Mouse (Mus musculus): ENCODE measurements around the gene Piezo1. TPM values are rescaled to one million over a fixed set of nuclear protein-coding genes. Genes with fewer than 3 reads are reported as not detected.

Piezo1 gene
- polyA plus RNA-seq, 1 experiment from 2014 or later = 16.3 TPM

GRCm38 (mm10) chr8:122531312-122531711 lies 19.8 kb downstream of the Piezo1 start:
- H3K9ac ChIP-seq = no peak overlapping the region

GRCm38 (mm10) chr8:122529159-122529558 lies 22.0 kb downstream of the Piezo1 start:
- 84% methylated on average over 4 of the region's 4 CpGs for WGBS
- peaks cover 29% of the 10 kb centered on the region for H3K4me1 ChIP-seq
- H3K27me3 ChIP-seq (replicated peaks) = no peaks in the 10 kb centered on the region
- H3K4me3 ChIP-seq (replicated peaks) = no peak overlapping the region
- H3K27ac ChIP-seq = no peak overlapping the region
- ATAC-seq (ENCODE audit: insufficient read depth, low FRiP score, low read depth) = no peak
- H3K36me3 ChIP-seq = no peaks in the 10 kb centered on the region
- H3K4me2 ChIP-seq = no peak overlapping the region
- no peaks in the 10 kb centered on the region for H3K9me3 ChIP-seq
- H3K9ac ChIP-seq = no peak overlapping the region

More at GRCm38 (mm10) chr8:122531312-122531711, 19.8 kb downstream of the Piezo1 start:
- no peak for ATAC-seq (ENCODE audit: insufficient read depth, low FRiP score, low read depth)
- WGBS = 76% methylated on average over 8 of the region's 8 CpGs
- Histone ChIP-seq H3K4me2 (no peak overlapping the region), H3K4me3 (replicated peaks) (no peak overlapping the region), H3K27me3 (replicated peaks) (no peaks in the 10 kb centered on the region), H3K36me3 (no peaks in the 10 kb centered on the region), H3K9me3 (no peaks in the 10 kb centered on the region), H3K27ac (no peak overlapping the region; the same call in 1 of the 2 replicates), H3K4me1 (peaks cover 12% of the 10 kb centered on the region; the same call in 1 of the 2 replicates)

DNA sequence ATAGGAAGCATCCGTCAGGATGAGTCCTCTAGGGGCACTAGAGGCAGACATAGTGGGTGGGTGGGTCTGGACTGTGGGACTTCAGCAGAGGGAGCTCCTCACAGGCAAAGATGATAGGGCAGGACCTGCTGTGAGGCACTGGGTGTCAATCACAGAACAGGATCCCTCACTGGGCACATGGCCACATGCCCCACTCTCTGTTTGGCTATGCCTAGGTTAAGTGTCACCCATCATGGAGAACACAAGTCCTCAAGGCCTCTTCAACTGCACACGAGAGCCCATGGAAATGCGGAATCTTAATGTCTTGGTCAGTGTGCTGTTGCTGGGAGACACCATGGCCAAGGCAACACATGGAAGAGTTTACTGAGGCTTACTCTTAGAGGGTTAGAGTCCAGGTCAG lies 23.2 kb downstream of the Piezo1 start:
- Histone ChIP-seq H3K9ac (no peak overlapping the region), H3K27me3 (replicated peaks) (no peaks in the 10 kb centered on the region), H3K36me3 (no peaks in the 10 kb centered on the region), H3K4me2 (no peak overlapping the region), H3K4me1 (peaks cover 42% of the 10 kb centered on the region), H3K9me3 (no peaks in the 10 kb centered on the region), H3K4me3 (replicated peaks) (no peak overlapping the region), H3K27ac (no peak overlapping the region)
- ATAC-seq (ENCODE audit: insufficient read depth, low FRiP score, low read depth) = no peak
- WGBS = 90% methylated on average over 3 of the region's 3 CpGs

DNA sequence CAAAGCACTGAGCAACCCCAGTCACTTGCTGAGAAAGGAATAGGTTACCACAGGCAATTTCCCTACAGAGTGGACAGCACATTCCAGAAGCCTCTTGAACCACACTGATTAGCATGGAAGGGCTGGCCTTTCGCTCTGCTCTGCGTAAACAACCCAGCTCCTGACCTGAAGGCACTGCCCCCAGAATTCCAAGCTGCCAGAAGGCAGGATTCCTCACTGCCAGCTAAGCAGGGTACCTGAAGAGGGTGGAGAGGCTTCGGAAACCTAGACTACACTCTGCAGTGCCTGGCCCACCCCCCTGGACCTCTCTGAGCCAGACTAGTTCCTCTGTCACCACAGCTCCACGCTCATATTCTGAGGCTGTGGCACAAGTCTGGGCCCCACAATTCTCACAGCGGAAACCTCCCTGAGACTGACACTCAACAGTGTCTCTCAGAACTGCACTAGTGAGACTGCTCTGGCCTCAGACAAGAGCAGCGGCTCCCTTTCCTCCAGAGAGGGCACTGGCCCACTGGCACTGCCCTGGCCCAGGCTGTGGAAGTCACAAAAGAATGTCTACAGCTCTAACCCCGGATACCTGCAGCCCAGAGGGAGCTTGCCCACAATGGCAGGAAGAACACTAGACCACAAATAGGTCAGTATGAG lies 24.5 kb downstream of the Piezo1 start:
- peak; percentile 8; the same call in 1 of the 2 replicates for ATAC-seq (ENCODE audit: insufficient read depth, low FRiP score, low read depth)
- H3K36me3 ChIP-seq = no peaks in the 10 kb centered on the region
- H3K9ac ChIP-seq = no peak overlapping the region
- no peak overlapping the region for H3K4me2 ChIP-seq
- H3K27me3 ChIP-seq (replicated peaks) = no peaks in the 10 kb centered on the region
- H3K27ac ChIP-seq = peak overlapping the region; percentile 57
- no peak overlapping the region for H3K4me3 ChIP-seq (replicated peaks)
- H3K9me3 ChIP-seq = no peaks in the 10 kb centered on the region
- WGBS = 47% methylated on average over 7 of the region's 7 CpGs
- H3K4me1 ChIP-seq = peaks cover 46% of the 10 kb centered on the region

GRCm38 (mm10) chr8:122526084-122526483 lies 25.0 kb downstream of the Piezo1 start:
- no peak for ATAC-seq (ENCODE audit: insufficient read depth, low FRiP score, low read depth)
- H3K4me1 ChIP-seq = peaks cover 46% of the 10 kb centered on the region
- H3K27me3 ChIP-seq (replicated peaks) = no peaks in the 10 kb centered on the region
- H3K36me3 ChIP-seq = no peaks in the 10 kb centered on the region
- H3K9me3 ChIP-seq = no peaks in the 10 kb centered on the region
- H3K4me3 ChIP-seq (replicated peaks) = no peak overlapping the region
- 61% methylated on average over 3 of the region's 3 CpGs for WGBS
- no peak overlapping the region for H3K9ac ChIP-seq
- no peak overlapping the region; the same call in 1 of the 2 replicates for H3K27ac ChIP-seq
- no peak overlapping the region for H3K4me2 ChIP-seq

DNA sequence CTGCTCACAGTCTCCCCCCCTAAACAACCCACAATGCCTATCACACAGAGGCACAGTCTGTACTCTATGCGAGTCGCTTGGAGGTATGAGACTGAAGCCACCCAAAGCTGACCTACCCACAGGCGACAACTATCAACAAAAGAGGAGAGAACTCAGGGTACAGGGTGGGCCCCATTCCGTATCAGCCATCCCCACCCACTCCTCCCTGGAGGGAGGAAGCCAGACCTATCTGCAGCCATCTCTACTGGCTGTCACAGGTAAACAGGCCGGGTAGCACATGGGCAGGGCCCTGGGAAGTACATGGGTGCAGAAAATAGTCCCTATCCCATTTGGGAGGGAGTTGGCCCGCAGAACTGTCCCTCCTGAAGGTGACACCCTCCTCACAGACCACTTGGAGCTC lies 26.1 kb downstream of the Piezo1 start:
- Histone ChIP-seq H3K4me3 (replicated peaks) (no peak overlapping the region), H3K27me3 (replicated peaks) (no peaks in the 10 kb centered on the region), H3K36me3 (no peaks in the 10 kb centered on the region), H3K4me1 (peaks cover 46% of the 10 kb centered on the region), H3K9me3 (no peaks in the 10 kb centered on the region), H3K9ac (no peak overlapping the region), H3K27ac (0 out of 2 replicates have a peak overlapping the region, but pooled peaks have one; percentile 84), H3K4me2 (no peak overlapping the region)
- peak; percentile 69; the same call in 1 of the 2 replicates for ATAC-seq (ENCODE audit: insufficient read depth, low FRiP score, low read depth)
- WGBS = 56% methylated on average over 6 of the region's 6 CpGs

DNA sequence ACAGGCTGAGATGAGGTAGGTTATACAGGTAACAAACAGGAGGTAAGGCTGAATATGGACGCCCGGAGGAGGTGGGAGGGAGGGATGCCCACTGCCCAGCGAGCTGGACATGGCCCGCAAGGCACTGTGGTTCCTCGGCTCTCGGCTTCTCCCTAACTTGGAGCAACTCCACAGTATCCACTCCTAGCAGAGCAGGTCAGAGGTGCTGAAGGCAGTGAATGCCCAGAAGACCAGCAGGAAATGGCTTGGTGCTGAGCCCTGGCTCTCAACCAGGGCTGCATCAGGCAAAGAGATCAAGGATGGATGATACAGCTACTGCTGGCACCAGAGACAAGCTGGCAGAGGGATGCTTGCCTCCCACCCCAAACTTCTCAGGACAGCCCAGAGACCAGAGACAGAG lies 26.6 kb downstream of the Piezo1 start:
- Histone ChIP-seq H3K9me3 (no peaks in the 10 kb centered on the region), H3K27me3 (replicated peaks) (no peaks in the 10 kb centered on the region), H3K36me3 (no peaks in the 10 kb centered on the region), H3K4me2 (no peak overlapping the region), H3K4me1 (peaks cover 46% of the 10 kb centered on the region), H3K4me3 (replicated peaks) (no peak overlapping the region), H3K9ac (no peak overlapping the region), H3K27ac (peak overlapping the region; percentile 84)
- ATAC-seq (ENCODE audit: insufficient read depth, low FRiP score, low read depth) = no peak
- 78% methylated on average over 6 of the region's 6 CpGs for WGBS

DNA sequence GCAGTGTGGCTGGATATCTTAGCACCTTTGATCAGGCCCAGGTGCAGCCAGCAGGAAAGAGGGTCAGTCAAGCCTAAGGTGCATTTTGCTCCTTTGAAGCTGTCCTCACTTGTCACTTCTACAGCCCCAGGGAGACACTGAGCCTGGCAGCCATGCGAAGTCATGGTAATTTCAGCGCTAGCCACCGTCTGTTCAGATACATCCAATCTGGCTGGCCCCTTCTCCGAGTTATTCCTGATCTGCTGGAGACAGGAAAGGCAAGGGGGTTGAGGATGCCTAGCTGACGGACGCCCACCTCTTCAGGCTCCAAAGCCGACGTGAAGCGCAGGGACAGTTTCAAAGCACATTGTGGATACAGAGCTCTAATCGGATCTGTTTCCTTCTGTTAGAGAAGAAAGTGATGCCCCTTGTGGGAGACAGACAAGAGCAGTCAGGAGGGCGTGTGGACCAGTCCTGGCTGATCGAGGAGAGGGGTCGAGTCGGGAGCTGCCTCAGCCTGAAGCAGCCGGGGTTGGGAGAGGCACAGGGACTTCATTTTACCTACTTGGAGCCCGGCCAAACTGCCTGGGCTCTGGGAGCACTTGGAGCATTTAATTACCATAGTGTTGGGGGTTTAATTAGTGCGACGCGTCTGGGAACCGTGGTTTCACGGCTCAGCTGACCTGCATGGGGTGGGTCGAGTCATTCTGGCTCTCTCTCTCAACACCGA lies 27.3 kb downstream of the Piezo1 start:
- peaks cover 50% of the 10 kb centered on the region for H3K4me1 ChIP-seq
- H3K9ac ChIP-seq = peak overlapping the region; percentile 0; the same call in 1 of the 2 replicates
- no peak overlapping the region for H3K4me3 ChIP-seq (replicated peaks)
- no peak for ATAC-seq (ENCODE audit: insufficient read depth, low FRiP score, low read depth)
- H3K36me3 ChIP-seq = no peaks in the 10 kb centered on the region
- no peaks in the 10 kb centered on the region for H3K27me3 ChIP-seq (replicated peaks)
- no peaks in the 10 kb centered on the region for H3K9me3 ChIP-seq
- peak overlapping the region; percentile 84 for H3K27ac ChIP-seq
- H3K4me2 ChIP-seq = peak overlapping the region; percentile 41
- 33% methylated on average over 23 of the region's 23 CpGs for WGBS

- Histone ChIP-seq H3K4me2 (peak overlapping the region; percentile 41), H3K27me3 (replicated peaks) (no peaks in the 10 kb centered on the region), H3K4me3 (replicated peaks) (no peak overlapping the region; the same call in 1 of the 2 replicates), H3K9me3 (no peaks in the 10 kb centered on the region), H3K9ac (peak overlapping the region; percentile 0; the same call in 1 of the 2 replicates), H3K4me1 (peaks cover 58% of the 10 kb centered on the region), H3K36me3 (no peaks in the 10 kb centered on the region), H3K27ac (peak overlapping the region; percentile 84)
- WGBS = 36% methylated on average over 14 of the region's 14 CpGs
- peak; percentile 24; the same call in 1 of the 2 replicates for ATAC-seq (ENCODE audit: insufficient read depth, low FRiP score, low read depth)
Observed at GRCm38 (mm10) chr8:122522796-122523651, 28.1 kb downstream of the Piezo1 start.

DNA sequence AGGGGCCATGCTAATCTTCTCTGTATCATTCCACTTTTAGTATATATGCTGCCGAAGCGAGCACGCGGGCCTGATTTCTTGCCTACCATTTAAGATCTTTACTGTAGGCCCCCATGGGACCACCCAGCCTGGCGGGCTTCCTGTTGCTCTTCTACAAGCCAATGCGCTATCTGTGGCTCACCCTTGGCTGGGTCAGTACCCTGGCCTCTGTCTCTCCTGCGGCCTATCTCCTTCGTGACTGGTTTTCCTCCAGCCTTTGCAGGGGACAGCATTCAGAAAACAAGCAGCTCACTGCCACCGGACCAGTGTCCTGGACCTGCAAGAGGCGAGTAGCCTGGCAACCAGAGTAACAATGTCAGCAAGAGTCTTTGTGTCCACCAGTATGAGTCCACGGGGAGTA lies 30.5 kb downstream of the Piezo1 start:
- Histone ChIP-seq H3K36me3 (no peaks in the 10 kb centered on the region), H3K27me3 (replicated peaks) (no peaks in the 10 kb centered on the region), H3K4me2 (no peak overlapping the region), H3K4me1 (peaks cover 52% of the 10 kb centered on the region), H3K27ac (peak overlapping the region; percentile 28; the same call in 1 of the 2 replicates), H3K4me3 (replicated peaks) (no peak overlapping the region), H3K9me3 (no peaks in the 10 kb centered on the region), H3K9ac (no peak overlapping the region)
- ATAC-seq (ENCODE audit: insufficient read depth, low FRiP score, low read depth) = no peak
- 79% methylated on average over 11 of the region's 11 CpGs for WGBS

DNA sequence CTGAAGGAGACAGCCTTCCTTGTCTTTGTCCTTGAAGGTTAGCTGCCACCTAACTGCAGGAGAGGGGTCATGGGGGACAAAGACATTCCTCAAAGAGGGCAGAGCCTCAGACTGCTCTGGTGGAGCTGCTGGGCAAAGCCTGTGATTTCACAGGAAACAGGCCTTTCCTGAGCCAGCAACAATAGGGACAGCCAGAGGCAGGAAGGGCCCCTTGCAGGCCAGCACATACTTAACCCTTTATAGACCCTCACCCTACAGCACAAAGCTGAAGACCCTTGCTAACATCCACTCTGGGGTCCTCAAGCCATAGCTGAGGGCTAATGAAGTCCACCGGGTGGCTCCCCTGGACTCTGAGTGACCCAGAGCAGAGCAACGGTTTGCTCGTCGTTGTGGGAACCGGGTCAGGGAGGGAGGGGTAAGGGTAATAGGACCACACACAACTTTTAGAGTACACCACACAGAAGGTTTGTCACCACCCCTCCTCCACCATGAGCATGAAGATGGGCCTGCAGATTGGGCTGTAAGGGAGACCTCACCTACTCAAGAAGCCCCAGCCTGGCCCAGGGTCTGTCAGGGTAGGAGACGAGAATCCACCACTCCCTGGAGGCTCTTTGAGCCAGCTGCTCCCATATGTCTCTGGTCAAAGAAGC lies 33.5 kb downstream of the Piezo1 start:
- H3K36me3 ChIP-seq = no peaks in the 10 kb centered on the region
- no peaks in the 10 kb centered on the region for H3K27me3 ChIP-seq (replicated peaks)
- no peak overlapping the region for H3K4me3 ChIP-seq (replicated peaks)
- WGBS = 18% methylated on average over 6 of the region's 6 CpGs
- peaks cover 23% of the 10 kb centered on the region for H3K4me1 ChIP-seq
- H3K4me2 ChIP-seq = no peak overlapping the region; the same call in 1 of the 2 replicates
- H3K9ac ChIP-seq = no peak overlapping the region
- peak; percentile 60; the same call in 1 of the 2 replicates for ATAC-seq (ENCODE audit: insufficient read depth, low FRiP score, low read depth)
- H3K27ac ChIP-seq = peak overlapping the region; percentile 79
- H3K9me3 ChIP-seq = no peaks in the 10 kb centered on the region
